Mouse (Mus musculus): ENCODE measurements around the gene Mrpl55. TPM values are rescaled to one million over a fixed set of nuclear protein-coding genes. Genes with fewer than 3 reads are reported as not detected.

Mrpl55 gene
- 60.0 and 74.0 TPM in 2 replicates for polyA plus RNA-seq (2015; fragmentation: Nextera tagmentation; extraction: Ambion mirVana)

- Histone ChIP-seq H3K9ac (replicated peaks; ENCODE audit: low read depth) (peak within 1 kb of the TSS; percentile 77), H3K27ac (ENCODE audit: low read length) (peak within 1 kb of the TSS; percentile 87), H3K27me3 (replicated peaks; ENCODE audit: insufficient read depth, low read length) (no peaks in the 10 kb centered on the region), H3K4me3 (ENCODE audit: low read depth, low read length) (peak within 1 kb of the TSS; percentile 85), H3K4me1 (ENCODE audit: insufficient read depth, low read depth, low read length) (peaks cover 5% of the 10 kb centered on the region; the same call in 1 of the 2 replicates), H3K4me2 (replicated peaks; ENCODE audit: low read depth, low read length) (peak within 1 kb of the TSS; percentile 80), H3K9me3 (ENCODE audit: low read length) (no peaks in the 10 kb centered on the region), H3K36me3 (ENCODE audit: insufficient read depth, low read length) (0 out of 2 replicates have a peak, but pooled peaks cover 13% of the 10 kb centered on the region)
- ATAC-seq (peak; percentile 96), DNase-seq (ENCODE audit: low spot score) (peak; percentile 96)
- TF ChIP-seq CTCF (IDR thresholded peaks at IDR 0.05) = 0 out of 2 replicates have a peak, but pooled peaks have one; percentile 9
- TF ChIP-seq EP300 (IDR thresholded peaks at IDR 0.05) = 0 out of 2 replicates have a peak, but pooled peaks have one; percentile 5
- WGBS = under 1% methylated on average over 63 of the region's 63 CpGs
Observed at GRCm38 (mm10) chr11:59202081-59202995, at the start of gene Mrpl55. Gene Mrpl55, plus strand, starts transcription at chr11:59202486.

- 60% methylated on average over 7 of the region's 7 CpGs for WGBS
- no peaks in the 10 kb centered on the region for H3K27me3 ChIP-seq (replicated peaks; ENCODE audit: insufficient read depth, low read length)
- TF ChIP-seq CTCF (IDR thresholded peaks at IDR 0.05) (no peak), EP300 (IDR thresholded peaks at IDR 0.05) (no peak)
- no peaks in the 10 kb centered on the region for H3K9me3 ChIP-seq (ENCODE audit: low read length)
- no peak overlapping the region for H3K4me3 ChIP-seq (ENCODE audit: low read depth, low read length)
- H3K36me3 ChIP-seq (ENCODE audit: insufficient read depth, low read length) = peaks cover 8% of the 10 kb centered on the region; the same call in 1 of the 2 replicates
- peak; percentile 44 for ATAC-seq
- no peak overlapping the region for H3K4me2 ChIP-seq (replicated peaks; ENCODE audit: low read depth, low read length)
- H3K4me1 ChIP-seq (ENCODE audit: insufficient read depth, low read depth, low read length) = no peaks in the 10 kb centered on the region
- no peak overlapping the region for H3K9ac ChIP-seq (replicated peaks; ENCODE audit: low read depth)
- DNase-seq (ENCODE audit: low spot score) = no peak
- no peak overlapping the region for H3K27ac ChIP-seq (ENCODE audit: low read length)
Observed at GRCm38 (mm10) chr11:59154220-59154619, 48.1 kb upstream of the Mrpl55 start.

- Histone ChIP-seq H3K27me3 (replicated peaks; ENCODE audit: insufficient read depth, low read length) (no peaks in the 10 kb centered on the region), H3K4me1 (ENCODE audit: insufficient read depth, low read depth, low read length) (no peaks in the 10 kb centered on the region), H3K9me3 (ENCODE audit: low read length) (no peaks in the 10 kb centered on the region), H3K36me3 (ENCODE audit: insufficient read depth, low read length) (peaks cover 8% of the 10 kb centered on the region; the same call in 1 of the 2 replicates), H3K4me2 (replicated peaks; ENCODE audit: low read depth, low read length) (no peak overlapping the region), H3K9ac (replicated peaks; ENCODE audit: low read depth) (no peak overlapping the region), H3K4me3 (ENCODE audit: low read depth, low read length) (no peak overlapping the region), H3K27ac (ENCODE audit: low read length) (no peak overlapping the region)
- ATAC-seq (no peak), DNase-seq (ENCODE audit: low spot score) (no peak)
- WGBS = 91% methylated on average over 5 of the region's 5 CpGs
- TF ChIP-seq EP300 (IDR thresholded peaks at IDR 0.05) (no peak), CTCF (IDR thresholded peaks at IDR 0.05) (no peak)
Observed at GRCm38 (mm10) chr11:59155900-59156299, 46.4 kb upstream of the Mrpl55 start.

GRCm38 (mm10) chr11:59159099-59159498 lies 43.2 kb upstream of the Mrpl55 start:
- DNase-seq (ENCODE audit: low spot score) = no peak
- ATAC-seq = no peak
- Histone ChIP-seq H3K27ac (ENCODE audit: low read length) (no peak overlapping the region), H3K9ac (replicated peaks; ENCODE audit: low read depth) (no peak overlapping the region), H3K4me3 (ENCODE audit: low read depth, low read length) (no peak overlapping the region), H3K27me3 (replicated peaks; ENCODE audit: insufficient read depth, low read length) (no peaks in the 10 kb centered on the region), H3K4me2 (replicated peaks; ENCODE audit: low read depth, low read length) (no peak overlapping the region), H3K9me3 (ENCODE audit: low read length) (no peaks in the 10 kb centered on the region), H3K36me3 (ENCODE audit: insufficient read depth, low read length) (peaks cover 8% of the 10 kb centered on the region; the same call in 1 of the 2 replicates), H3K4me1 (ENCODE audit: insufficient read depth, low read depth, low read length) (peaks cover 12% of the 10 kb centered on the region)
- WGBS = 94% methylated on average over 13 of the region's 13 CpGs
- TF ChIP-seq CTCF (IDR thresholded peaks at IDR 0.05) (no peak), EP300 (IDR thresholded peaks at IDR 0.05) (no peak)

- peaks cover 15% of the 10 kb centered on the region for H3K4me1 ChIP-seq (ENCODE audit: insufficient read depth, low read depth, low read length)
- 84% methylated on average over 4 of the region's 4 CpGs for WGBS
- no peak overlapping the region for H3K4me3 ChIP-seq (ENCODE audit: low read depth, low read length)
- H3K27ac ChIP-seq (ENCODE audit: low read length) = no peak overlapping the region
- no peak for ATAC-seq
- H3K27me3 ChIP-seq (replicated peaks; ENCODE audit: insufficient read depth, low read length) = no peaks in the 10 kb centered on the region
- peaks cover 8% of the 10 kb centered on the region; the same call in 1 of the 2 replicates for H3K36me3 ChIP-seq (ENCODE audit: insufficient read depth, low read length)
- no peaks in the 10 kb centered on the region for H3K9me3 ChIP-seq (ENCODE audit: low read length)
- DNase-seq (ENCODE audit: low spot score) = no peak
- no peak overlapping the region for H3K9ac ChIP-seq (replicated peaks; ENCODE audit: low read depth)
- no peak overlapping the region for H3K4me2 ChIP-seq (replicated peaks; ENCODE audit: low read depth, low read length)
- TF ChIP-seq CTCF (IDR thresholded peaks at IDR 0.05) (no peak), EP300 (IDR thresholded peaks at IDR 0.05) (no peak)
Observed at GRCm38 (mm10) chr11:59159558-59159957, 42.7 kb upstream of the Mrpl55 start.

GRCm38 (mm10) chr11:59161398-59161797 lies 40.9 kb upstream of the Mrpl55 start:
- DNase-seq (ENCODE audit: low spot score) = peak; percentile 68
- no peaks in the 10 kb centered on the region for H3K27me3 ChIP-seq (replicated peaks; ENCODE audit: insufficient read depth, low read length)
- no peak overlapping the region for H3K4me3 ChIP-seq (ENCODE audit: low read depth, low read length)
- peak overlapping the region; percentile 35 for H3K27ac ChIP-seq (ENCODE audit: low read length)
- no peak overlapping the region for H3K4me2 ChIP-seq (replicated peaks; ENCODE audit: low read depth, low read length)
- WGBS = 66% methylated on average over 5 of the region's 5 CpGs
- ATAC-seq = no peak
- TF ChIP-seq EP300 (IDR thresholded peaks at IDR 0.05) (no peak), CTCF (IDR thresholded peaks at IDR 0.05) (peak; percentile 46)
- no peaks in the 10 kb centered on the region for H3K9me3 ChIP-seq (ENCODE audit: low read length)
- H3K36me3 ChIP-seq (ENCODE audit: insufficient read depth, low read length) = peaks cover 8% of the 10 kb centered on the region; the same call in 1 of the 2 replicates
- peaks cover 15% of the 10 kb centered on the region for H3K4me1 ChIP-seq (ENCODE audit: insufficient read depth, low read depth, low read length)
- H3K9ac ChIP-seq (replicated peaks; ENCODE audit: low read depth) = no peak overlapping the region

Data from lung, postnatal 0 days (tissue).